Mouse (Mus musculus): ENCODE measurements around the gene Dnajc28. TPM values are rescaled to one million over a fixed set of nuclear protein-coding genes. Genes with fewer than 3 reads are reported as not detected.

Dnajc28 gene
- total and polyA plus RNA-seq, 2 experiments from 2014 or later: 9.9 to 10.7 TPM

GRCm38 (mm10) chr16:91565292-91565951, 53.4 kb downstream of the Dnajc28 start:
- H3K4me2 ChIP-seq (ENCODE audit: low read depth, low read length): no peak overlapping the region
- TF ChIP-seq CTCF (IDR thresholded peaks at IDR 0.05; ENCODE audit: low read depth) (no peak), EP300 (IDR thresholded peaks at IDR 0.05; ENCODE audit: low read depth) (no peak)
- DNase-seq (ENCODE audit: low spot score) (no peak), ATAC-seq (ENCODE audit: insufficient read depth, low read depth) (no peak)
- H3K27ac ChIP-seq (ENCODE audit: low read depth): no peak overlapping the region
- no peak overlapping the region for H3K4me3 ChIP-seq (ENCODE audit: low read depth, low read length)
- no peak overlapping the region for H3K9ac ChIP-seq (replicated peaks; ENCODE audit: low read depth, low read length)
- peaks cover 43% of the 10 kb centered on the region for H3K36me3 ChIP-seq (replicated peaks; ENCODE audit: control insufficient read depth, insufficient read depth, low read length)
- H3K4me1 ChIP-seq (ENCODE audit: control insufficient read depth, insufficient read depth): peaks cover 8% of the 10 kb centered on the region; the same call in 1 of the 2 replicates
- H3K9me3 ChIP-seq (replicated peaks; ENCODE audit: control insufficient read depth, low read length): no peaks in the 10 kb centered on the region
- no peaks in the 10 kb centered on the region for H3K27me3 ChIP-seq (ENCODE audit: control insufficient read depth, insufficient read depth, low read length)
- WGBS: 47% methylated on average over 9 of the region's 9 CpGs

- Histone ChIP-seq H3K27me3 (ENCODE audit: control insufficient read depth, insufficient read depth, low read length) (no peaks in the 10 kb centered on the region), H3K36me3 (replicated peaks; ENCODE audit: control insufficient read depth, insufficient read depth, low read length) (peaks cover 50% of the 10 kb centered on the region), H3K4me1 (ENCODE audit: control insufficient read depth, insufficient read depth) (peaks cover 8% of the 10 kb centered on the region; the same call in 1 of the 2 replicates), H3K9me3 (replicated peaks; ENCODE audit: control insufficient read depth, low read length) (no peaks in the 10 kb centered on the region), H3K27ac (ENCODE audit: low read depth) (0 out of 2 replicates have a peak overlapping the region, but pooled peaks have one; percentile 13), H3K4me3 (ENCODE audit: low read depth, low read length) (no peak overlapping the region), H3K4me2 (ENCODE audit: low read depth, low read length) (no peak overlapping the region), H3K9ac (replicated peaks; ENCODE audit: low read depth, low read length) (no peak overlapping the region)
- WGBS: 79% methylated on average over 4 of the region's 4 CpGs
- no peak for DNase-seq (ENCODE audit: low spot score)
- TF ChIP-seq EP300 (IDR thresholded peaks at IDR 0.05; ENCODE audit: low read depth) (no peak), CTCF (IDR thresholded peaks at IDR 0.05; ENCODE audit: low read depth) (no peak)
- peak; percentile 35 for ATAC-seq (ENCODE audit: insufficient read depth, low read depth)
These were observed 54.1 kb downstream of the Dnajc28 start for GRCm38 (mm10) chr16:91564580-91565291.

Other genes with a start within 250 kb of the Dnajc28 start
- 30.0 and 31.0 TPM in 2 replicates for gene Ifnar2, start 246.2 kb downstream of the Dnajc28 start, total RNA-seq (2014; rRNA removed; ENCODE audit: low replicate concordance)
- gene Ifnar2, start 246.2 kb downstream of the Dnajc28 start, polyA plus RNA-seq (2015; fragmentation: Nextera tagmentation; extraction: Ambion mirVana): 48.8 and 49.8 TPM in 2 replicates
- 2.4 TPM in 1 of 2 replicates, not detected in the other for gene Gm21970, start 227.3 kb downstream of the Dnajc28 start, total RNA-seq (2014; rRNA removed; ENCODE audit: low replicate concordance)
- gene Gm21970, start 227.3 kb downstream of the Dnajc28 start, polyA plus RNA-seq (2015; fragmentation: Nextera tagmentation; extraction: Ambion mirVana): 0.27 TPM in 1 of 2 replicates, not detected in the other
- 44.4 and 63.3 TPM in 2 replicates for gene Il10rb, start 212.9 kb downstream of the Dnajc28 start, total RNA-seq (2014; rRNA removed; ENCODE audit: low replicate concordance)
- 89.0 and 99.4 TPM in 2 replicates for gene Il10rb, start 212.9 kb downstream of the Dnajc28 start, polyA plus RNA-seq (2015; fragmentation: Nextera tagmentation; extraction: Ambion mirVana)
- 32.6 and 42.6 TPM in 2 replicates for gene Ifnar1, start 133.8 kb downstream of the Dnajc28 start, total RNA-seq (2014; rRNA removed; ENCODE audit: low replicate concordance)
- gene Ifnar1, start 133.8 kb downstream of the Dnajc28 start, polyA plus RNA-seq (2015; fragmentation: Nextera tagmentation; extraction: Ambion mirVana): 23.7 and 24.0 TPM in 2 replicates
- gene Ifngr2, start 72.0 kb downstream of the Dnajc28 start, total RNA-seq (2014; rRNA removed; ENCODE audit: low replicate concordance): 77.7 and 87.6 TPM in 2 replicates
- 149 and 175 TPM in 2 replicates for gene Ifngr2, start 72.0 kb downstream of the Dnajc28 start, polyA plus RNA-seq (2015; fragmentation: Nextera tagmentation; extraction: Ambion mirVana)
- gene Tmem50b, start 21.2 kb downstream of the Dnajc28 start, total RNA-seq (2014; rRNA removed; ENCODE audit: low replicate concordance): 54.6 and 62.6 TPM in 2 replicates
- gene Tmem50b, start 21.2 kb downstream of the Dnajc28 start, polyA plus RNA-seq (2015; fragmentation: Nextera tagmentation; extraction: Ambion mirVana): 51.1 and 55.7 TPM in 2 replicates
- 37.9 and 45.9 TPM in 2 replicates for gene Gart, start 27.9 kb upstream of the Dnajc28 start, total RNA-seq (2014; rRNA removed; ENCODE audit: low replicate concordance)
- gene Gart, start 27.9 kb upstream of the Dnajc28 start, polyA plus RNA-seq (2015; fragmentation: Nextera tagmentation; extraction: Ambion mirVana): 42.2 and 43.9 TPM in 2 replicates
- 210 and 243 TPM in 2 replicates for gene Son, start 28.5 kb upstream of the Dnajc28 start, total RNA-seq (2014; rRNA removed; ENCODE audit: low replicate concordance)
- gene Son, start 28.5 kb upstream of the Dnajc28 start, polyA plus RNA-seq (2015; fragmentation: Nextera tagmentation; extraction: Ambion mirVana): 65.6 and 69.1 TPM in 2 replicates
- 4.9 and 6.0 TPM in 2 replicates for gene Donson, start 69.7 kb upstream of the Dnajc28 start, total RNA-seq (2014; rRNA removed; ENCODE audit: low replicate concordance)
- gene Donson, start 69.7 kb upstream of the Dnajc28 start, polyA plus RNA-seq (2015; fragmentation: Nextera tagmentation; extraction: Ambion mirVana): 4.7 and 5.0 TPM in 2 replicates
- gene Cryzl1, start 109.9 kb upstream of the Dnajc28 start, total RNA-seq (2014; rRNA removed; ENCODE audit: low replicate concordance): 6.6 and 17.5 TPM in 2 replicates
- gene Cryzl1, start 109.9 kb upstream of the Dnajc28 start, polyA plus RNA-seq (2015; fragmentation: Nextera tagmentation; extraction: Ambion mirVana): 51.8 and 58.4 TPM in 2 replicates
- 25.9 and 64.7 TPM in 2 replicates for gene Itsn1, start 110.3 kb upstream of the Dnajc28 start, total RNA-seq (2014; rRNA removed; ENCODE audit: low replicate concordance)
- gene Itsn1, start 110.3 kb upstream of the Dnajc28 start, polyA plus RNA-seq (2015; fragmentation: Nextera tagmentation; extraction: Ambion mirVana): 11.1 and 11.9 TPM in 2 replicates